Mouse (Mus musculus) spleen, adult 2 months (tissue): ENCODE results near the gene Nupr1.
"Not testable (repeated sequence)": the region's sequence is repeated elsewhere in the genome, so short reads cannot be mapped to it uniquely, and the experiment has no call there.

Experiments used
- CTCF ChIP-seq: fragments of 200-500 bp; IDR thresholded peaks from 2 replicates; pipeline ENCODE4 v1.5.1; 2011; ENCODE audit warnings: mild to moderate bottlenecking, inconsistent platforms; ENCODE audit not compliant: insufficient read depth, insufficient read length, insufficient replicate concordance; ENCODE audit errors: extremely low read depth
- POLR2A ChIP-seq: fragments of 200-500 bp; IDR thresholded peaks from 2 replicates; pipeline ENCODE4 v1.6.1; 2011; ENCODE audit warnings: low read depth, low read length, inconsistent platforms

GRCm38 (mm10) chr7:126643244-126643617, 12.6 kb upstream of the Nupr1 start:
- not testable (repeated sequence) for TF ChIP-seq POLR2A, CTCF
